Mouse (Mus musculus) ovary, postnatal 36 days (tissue): ENCODE measurements at regions not wholly inside any gene's neighbourhood (a gene's known extent, or its start where the extent isn't known, plus 50 kb on each side); places are given as distances from the start of the nearest gene placed in this dataset.
A peak's percentile ranks its signal among the peaks of the same experiment; 100 is the strongest.

Experiments used
- DNase-seq: peaks from one replicate; pipeline ENCODE4 v3.0.0; 2022; ENCODE audit warnings: low spot score, mixed read lengths

GRCm38 (mm10) chr5:52309317-52310060 lies 54.1 kb upstream of the Sod3 start:
- DNase-seq, result peak; percentile 44

- no peak for DNase-seq
Measured at GRCm38 (mm10) chr5:52296303-52296702, 67.3 kb upstream of the Sod3 start.

- DNase-seq, result no peak
Measured at GRCm38 (mm10) chr5:52294466-52294865, 69.1 kb upstream of the Sod3 start.

- DNase-seq, result no peak
Measured at GRCm38 (mm10) chr5:52288319-52288718, 75.3 kb upstream of the Sod3 start.

GRCm38 (mm10) chr5:52280871-52281270 lies 82.7 kb upstream of the Sod3 start:
- DNase-seq, result no peak

- DNase-seq, result no peak
Measured at GRCm38 (mm10) chr5:52278111-52278510, 85.5 kb upstream of the Sod3 start.

GRCm38 (mm10) chr5:52263214-52263613 lies 72.9 kb upstream of the Dhx15 start:
- DNase-seq, result no peak

GRCm38 (mm10) chr5:52258075-52258474 lies 67.8 kb upstream of the Dhx15 start:
- no peak for DNase-seq

GRCm38 (mm10) chr5:52254602-52255071 lies 64.3 kb upstream of the Dhx15 start:
- DNase-seq, result peak; percentile 29

- DNase-seq, result no peak
Measured at GRCm38 (mm10) chr5:52249804-52250203, 59.5 kb upstream of the Dhx15 start.

- no peak for DNase-seq
Measured at GRCm38 (mm10) chr5:52243931-52244330, 53.6 kb upstream of the Dhx15 start.

GRCm38 (mm10) chr5:52242414-52242813 lies 52.1 kb upstream of the Dhx15 start:
- DNase-seq, result no peak

- peak; percentile 18 for DNase-seq
Measured at GRCm38 (mm10) chr5:52240540-52240939, 50.2 kb upstream of the Dhx15 start.
